Mouse (Mus musculus): ENCODE results near the gene Slc38a11.

Gene Slc38a11

GRCm38 (mm10) chr2:65363828-65364497 lies at the start of gene Slc38a11:
Slc38a11 (minus strand) TSS chr2:65364034.
- DNase-seq = peak in 1 of 2 experiments; percentile 45

GRCm38 (mm10) chr2:65407110-65407509 lies 43.3 kb upstream of the Slc38a11 start:
- DNase-seq = no peak

GRCm38 (mm10) chr2:65405407-65405806 lies 41.6 kb upstream of the Slc38a11 start:
- DNase-seq = no peak

GRCm38 (mm10) chr2:65402001-65402400 lies 38.2 kb upstream of the Slc38a11 start:
- DNase-seq = no peak

- DNase-seq = no peak
Observed at GRCm38 (mm10) chr2:65399938-65400337, 36.1 kb upstream of the Slc38a11 start.

- no peak for DNase-seq
Observed at GRCm38 (mm10) chr2:65396128-65396527, 32.3 kb upstream of the Slc38a11 start.

GRCm38 (mm10) chr2:65393061-65393460 lies 29.2 kb upstream of the Slc38a11 start:
- DNase-seq = no peak

- DNase-seq = no peak
Observed at GRCm38 (mm10) chr2:65391322-65391721, 27.5 kb upstream of the Slc38a11 start.

- no peak for DNase-seq
Observed at GRCm38 (mm10) chr2:65384815-65385214, 21.0 kb upstream of the Slc38a11 start.

GRCm38 (mm10) chr2:65382485-65382884 lies 18.7 kb upstream of the Slc38a11 start:
- no peak for DNase-seq

GRCm38 (mm10) chr2:65378425-65378824 lies 14.6 kb upstream of the Slc38a11 start:
- no peak for DNase-seq

GRCm38 (mm10) chr2:65374410-65374809 lies 10.6 kb upstream of the Slc38a11 start:
- no peak for DNase-seq

GRCm38 (mm10) chr2:65373076-65373475 lies 9.2 kb upstream of the Slc38a11 start:
- DNase-seq = no peak

GRCm38 (mm10) chr2:65360736-65361475 lies 2.9 kb downstream of the Slc38a11 start:
- no peak for DNase-seq

- no peak for DNase-seq
Observed at GRCm38 (mm10) chr2:65347367-65347766, 16.5 kb downstream of the Slc38a11 start.

GRCm38 (mm10) chr2:65346915-65347314 lies 16.9 kb downstream of the Slc38a11 start:
- DNase-seq = no peak

GRCm38 (mm10) chr2:65346037-65346436 lies 17.8 kb downstream of the Slc38a11 start:
- no peak for DNase-seq

GRCm38 (mm10) chr2:65342057-65342456 lies 21.8 kb downstream of the Slc38a11 start:
- DNase-seq = peak in 1 of 2 experiments; percentile 41

- DNase-seq = no peak
Observed at GRCm38 (mm10) chr2:65340839-65341238, 23.0 kb downstream of the Slc38a11 start.

- peak; percentile 71 to 73 for DNase-seq
Observed at GRCm38 (mm10) chr2:65337378-65338140, 26.3 kb downstream of the Slc38a11 start.

GRCm38 (mm10) chr2:65336608-65337007 lies 27.2 kb downstream of the Slc38a11 start:
- DNase-seq = no peak

GRCm38 (mm10) chr2:65334091-65334490 lies 29.7 kb downstream of the Slc38a11 start:
- no peak for DNase-seq

GRCm38 (mm10) chr2:65331321-65331720 lies 32.5 kb downstream of the Slc38a11 start:
- DNase-seq = peak; percentile 54 to 81

All from kidney, postnatal 25 days (tissue).